Mouse (Mus musculus): ENCODE measurements at regions not wholly inside any gene's neighbourhood (a gene's known extent, or its start where the extent isn't known, plus 50 kb on each side); places are given as distances from the start of the nearest gene placed in this dataset.

GRCm38 (mm10) chr16:39390626-39391025 lies 498.2 kb downstream of the Igsf11 start:
- TF ChIP-seq POLR2A (IDR thresholded peaks at IDR 0.05; ENCODE audit: extremely low read depth, insufficient read depth, low read length) (no peak), CTCF (IDR thresholded peaks at IDR 0.05; ENCODE audit: low read depth, low read length) (no peak)
